Mouse (Mus musculus): ENCODE data around the gene AU021092. TPM values are rescaled to one million over a fixed set of nuclear protein-coding genes. Genes with fewer than 3 reads are reported as not detected.
"Not testable (repeated sequence)": the region's sequence is repeated elsewhere in the genome, so short reads cannot be mapped to it uniquely, and the experiment has no call there.

AU021092 gene
- polyA plus RNA-seq, 1 experiment from 2014 or later, result 0.57 TPM

DNA sequence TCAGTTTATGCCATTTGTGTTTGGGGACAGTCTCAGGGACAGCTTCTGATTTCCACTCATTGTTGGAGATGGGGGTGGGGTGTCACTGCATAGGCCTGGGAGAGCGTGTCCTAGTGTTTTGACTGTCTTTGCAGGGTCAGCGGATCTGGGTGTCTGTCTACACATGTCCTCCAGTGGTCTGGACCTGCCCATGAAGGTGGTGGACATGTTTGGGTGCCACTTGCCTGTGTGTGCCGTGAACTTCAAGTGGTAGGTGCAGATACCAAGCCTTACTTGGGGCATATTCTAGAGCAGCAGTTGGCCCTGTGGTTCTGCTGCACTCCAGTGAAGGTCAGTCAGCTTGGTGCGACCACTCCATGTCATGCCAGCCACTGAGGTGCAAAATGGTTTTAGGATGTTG, 20.3 kb upstream of the AU021092 start:
- Histone ChIP-seq H3K27me3 (replicated peaks) (no peaks in the 10 kb centered on the region), H3K4me1 (no peaks in the 10 kb centered on the region), H3K27ac (no peak overlapping the region), H3K36me3 (peaks cover 84% of the 10 kb centered on the region), H3K9me3 (replicated peaks) (no peaks in the 10 kb centered on the region), H3K4me3 (no peak overlapping the region), H3K9ac (no peak overlapping the region), H3K4me2 (no peak overlapping the region)
- 82% methylated on average over 4 of the region's 4 CpGs for WGBS (ENCODE audit: insufficient replicate concordance)
- no peak for ATAC-seq

DNA sequence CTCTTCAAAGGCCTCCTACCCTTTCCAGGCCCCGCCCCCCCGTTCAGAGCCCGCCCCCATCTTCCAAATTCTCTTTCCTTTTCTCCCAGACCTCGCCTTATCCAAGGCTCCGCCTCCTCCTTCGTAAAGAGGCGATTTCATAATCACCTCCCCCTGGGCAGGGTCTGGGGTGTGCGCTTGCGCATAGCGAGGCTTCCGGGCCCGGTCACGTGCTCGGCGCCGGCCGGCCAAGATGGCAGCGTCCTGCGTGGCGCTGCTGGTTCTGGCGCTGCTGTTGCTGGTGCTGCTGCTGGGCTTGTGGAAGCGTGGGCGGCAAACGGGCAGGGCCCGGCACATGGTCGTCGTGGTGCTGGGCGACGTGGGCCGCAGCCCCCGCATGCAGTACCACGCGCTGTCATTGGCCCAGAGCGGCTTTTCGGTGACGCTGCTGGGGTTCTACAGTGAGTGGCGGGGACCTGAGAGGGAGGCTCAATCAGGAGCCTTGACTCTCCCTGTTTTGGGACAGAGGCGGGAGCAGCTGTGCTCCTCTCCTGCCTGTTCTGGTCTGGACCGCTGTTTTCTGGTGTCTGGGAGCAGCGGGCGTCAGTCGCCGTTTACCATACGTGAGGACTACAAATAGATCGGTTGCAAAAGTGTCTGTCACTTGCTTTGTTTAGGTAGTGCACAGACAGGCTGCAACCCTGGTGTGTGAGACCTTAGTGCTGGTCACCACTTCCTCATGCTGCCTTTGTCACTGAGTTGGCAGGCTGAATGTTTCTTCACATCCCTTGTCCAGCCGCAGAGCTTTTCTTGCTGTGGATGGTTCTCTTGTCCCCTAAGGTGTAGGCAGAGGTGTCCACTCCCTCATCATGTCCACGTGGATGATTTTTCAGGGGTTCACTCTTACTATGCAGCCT, 11.6 kb upstream of the AU021092 start, which contains the start of gene Alg1:
Alg1 (plus strand) TSS at position 204 of the 896 bp plus-strand sequence.
- H3K27me3 ChIP-seq (replicated peaks), result no peaks in the 10 kb centered on the region
- H3K27ac ChIP-seq, result peak within 1 kb of the TSS; percentile 57; the same call in 1 of the 2 replicates
- WGBS (ENCODE audit: insufficient replicate concordance), result 2% methylated on average over 47 of the region's 47 CpGs
- peak within 1 kb of the TSS; percentile 90 for H3K4me2 ChIP-seq
- H3K36me3 ChIP-seq, result peaks cover 17% of the 10 kb centered on the region
- no peaks in the 10 kb centered on the region for H3K9me3 ChIP-seq (replicated peaks)
- H3K4me1 ChIP-seq, result peaks cover 21% of the 10 kb centered on the region
- ATAC-seq, result peak; percentile 94
- peak within 1 kb of the TSS; percentile 85 for H3K9ac ChIP-seq
- H3K4me3 ChIP-seq, result peak within 1 kb of the TSS; percentile 89

DNA sequence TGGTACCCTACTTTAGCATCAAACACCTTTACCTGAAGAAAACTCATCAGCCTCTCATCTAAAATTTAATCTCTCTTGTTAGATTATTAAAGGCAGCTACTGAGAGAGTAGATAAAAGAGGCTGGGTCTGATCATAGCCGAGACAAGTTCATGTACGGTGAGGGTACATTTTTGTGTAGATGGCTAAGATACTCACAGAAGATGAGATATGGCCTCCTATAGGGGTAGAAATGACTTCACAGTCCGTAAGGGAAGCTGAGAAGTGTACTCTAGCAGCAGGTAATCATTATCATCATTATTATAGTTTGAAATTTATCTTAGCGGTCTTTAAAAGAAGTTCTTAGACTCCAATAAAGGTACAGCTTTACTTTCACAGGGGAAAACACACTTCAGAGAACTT, 10.9 kb upstream of the AU021092 start:
- no peak for ATAC-seq
- peaks cover 21% of the 10 kb centered on the region for H3K4me1 ChIP-seq
- H3K36me3 ChIP-seq, result peaks cover 10% of the 10 kb centered on the region
- no peak overlapping the region for H3K27ac ChIP-seq
- WGBS (ENCODE audit: insufficient replicate concordance), result 62% methylated on average over 4 of the region's 4 CpGs
- no peaks in the 10 kb centered on the region for H3K9me3 ChIP-seq (replicated peaks)
- peak overlapping the region; percentile 90 for H3K4me2 ChIP-seq
- no peaks in the 10 kb centered on the region for H3K27me3 ChIP-seq (replicated peaks)
- peak overlapping the region; percentile 89 for H3K4me3 ChIP-seq
- H3K9ac ChIP-seq, result no peak overlapping the region

DNA sequence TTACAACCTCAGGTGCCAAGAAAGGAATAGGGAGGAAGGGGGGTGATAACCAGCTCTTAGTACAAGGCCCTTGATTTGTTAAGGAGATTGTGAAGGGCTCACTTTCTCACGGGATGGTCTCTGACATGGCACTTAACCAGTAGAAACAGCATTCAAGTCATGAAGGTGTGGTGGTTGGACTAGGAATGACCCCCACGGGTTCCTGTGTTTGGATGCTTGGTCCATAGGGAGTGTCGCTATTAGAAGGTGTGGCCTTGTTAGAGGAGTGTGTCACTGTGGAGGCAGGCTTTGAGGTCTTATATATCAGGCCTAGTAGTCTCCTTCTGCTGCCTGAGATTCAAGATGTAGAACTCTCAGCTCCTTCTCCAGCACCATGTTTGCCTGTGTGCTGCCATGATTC, 6.0 kb upstream of the AU021092 start:
- not testable (repeated sequence) for H3K4me1 ChIP-seq; H3K27ac ChIP-seq; H3K9ac ChIP-seq; H3K4me2 ChIP-seq; H3K9me3 ChIP-seq (replicated peaks); ATAC-seq; H3K36me3 ChIP-seq; H3K4me3 ChIP-seq; H3K27me3 ChIP-seq (replicated peaks)
- 58% methylated on average over 3 of the region's 3 CpGs for WGBS (ENCODE audit: insufficient replicate concordance)

DNA sequence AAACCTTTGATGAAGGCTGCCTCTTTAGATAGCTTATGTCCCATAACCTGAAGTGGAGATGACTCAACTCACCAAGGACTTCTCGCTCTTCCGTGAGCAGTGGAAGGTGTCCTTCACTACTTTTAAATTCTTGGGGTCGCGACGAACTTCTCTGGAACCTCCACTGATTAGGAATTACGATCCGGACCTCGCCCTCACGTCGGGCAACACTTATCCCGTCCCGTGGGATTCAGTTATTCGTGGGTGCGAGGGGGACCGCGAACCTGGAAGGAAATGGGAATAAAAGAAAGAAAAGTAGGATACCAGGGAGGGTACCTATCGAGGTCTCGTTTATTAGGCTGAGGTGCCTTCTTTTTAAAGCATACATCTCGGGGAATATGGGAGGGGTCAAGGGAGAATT, 5.4 kb upstream of the AU021092 start:
- not testable (repeated sequence) for H3K4me1 ChIP-seq; ATAC-seq; H3K36me3 ChIP-seq; H3K27me3 ChIP-seq (replicated peaks); H3K9me3 ChIP-seq (replicated peaks); H3K9ac ChIP-seq; H3K4me3 ChIP-seq; H3K27ac ChIP-seq; H3K4me2 ChIP-seq
- 71% methylated on average over 19 of the region's 19 CpGs for WGBS (ENCODE audit: insufficient replicate concordance)

DNA sequence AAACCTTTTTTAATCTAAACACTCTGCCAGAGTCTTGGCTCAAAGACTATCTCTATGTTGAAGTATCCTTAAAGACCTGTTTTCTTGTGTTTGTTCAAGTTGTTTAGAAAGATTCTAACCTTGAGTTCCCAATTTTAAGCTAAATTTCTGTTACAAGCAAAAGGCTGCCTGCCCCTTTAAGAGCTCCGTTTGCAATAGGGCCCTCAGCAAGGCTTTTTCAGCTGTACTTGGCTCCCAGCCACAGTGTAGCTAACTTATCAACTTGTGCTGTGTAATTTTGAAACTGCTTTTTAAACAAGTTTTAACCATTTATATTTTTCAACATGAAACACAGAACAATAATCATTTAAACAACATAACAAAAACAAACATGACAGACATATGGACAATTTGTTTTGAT, 4.4 kb upstream of the AU021092 start:
- not testable (repeated sequence) for H3K27me3 ChIP-seq (replicated peaks); ATAC-seq; H3K4me3 ChIP-seq; H3K27ac ChIP-seq; H3K4me2 ChIP-seq; H3K4me1 ChIP-seq; H3K36me3 ChIP-seq; H3K9me3 ChIP-seq (replicated peaks); H3K9ac ChIP-seq
- 17% methylated on average over 1 of the region's 1 CpGs for WGBS (ENCODE audit: insufficient replicate concordance)

DNA sequence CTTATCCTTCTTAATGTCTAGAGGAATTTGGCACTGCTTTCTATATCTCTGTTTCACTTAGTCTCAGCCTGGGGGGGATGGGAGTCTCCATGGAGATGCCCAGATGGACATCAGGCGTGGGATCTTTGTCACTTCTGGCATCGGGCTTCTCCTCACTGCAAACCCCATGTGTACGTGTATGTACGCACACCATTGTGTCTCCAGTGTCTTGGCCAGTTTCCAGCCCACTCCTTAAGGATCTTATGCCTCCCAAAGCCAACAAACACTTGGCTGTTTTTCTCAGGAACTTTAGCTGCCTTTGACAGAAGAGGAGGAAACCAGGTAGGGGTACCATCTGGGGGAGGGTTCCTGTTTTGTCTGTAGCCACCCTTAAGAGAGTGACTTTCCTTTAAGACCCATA, 696 bp downstream of the AU021092 start:
- ATAC-seq, result no peak
- WGBS (ENCODE audit: insufficient replicate concordance), result 53% methylated on average over 4 of the region's 4 CpGs
- no peaks in the 10 kb centered on the region for H3K4me1 ChIP-seq
- no peaks in the 10 kb centered on the region for H3K36me3 ChIP-seq
- H3K4me3 ChIP-seq, result no peak overlapping the region
- no peaks in the 10 kb centered on the region for H3K9me3 ChIP-seq (replicated peaks)
- no peak overlapping the region for H3K27ac ChIP-seq
- peaks cover 20% of the 10 kb centered on the region for H3K27me3 ChIP-seq (replicated peaks)
- no peak overlapping the region for H3K9ac ChIP-seq
- no peak overlapping the region for H3K4me2 ChIP-seq

DNA sequence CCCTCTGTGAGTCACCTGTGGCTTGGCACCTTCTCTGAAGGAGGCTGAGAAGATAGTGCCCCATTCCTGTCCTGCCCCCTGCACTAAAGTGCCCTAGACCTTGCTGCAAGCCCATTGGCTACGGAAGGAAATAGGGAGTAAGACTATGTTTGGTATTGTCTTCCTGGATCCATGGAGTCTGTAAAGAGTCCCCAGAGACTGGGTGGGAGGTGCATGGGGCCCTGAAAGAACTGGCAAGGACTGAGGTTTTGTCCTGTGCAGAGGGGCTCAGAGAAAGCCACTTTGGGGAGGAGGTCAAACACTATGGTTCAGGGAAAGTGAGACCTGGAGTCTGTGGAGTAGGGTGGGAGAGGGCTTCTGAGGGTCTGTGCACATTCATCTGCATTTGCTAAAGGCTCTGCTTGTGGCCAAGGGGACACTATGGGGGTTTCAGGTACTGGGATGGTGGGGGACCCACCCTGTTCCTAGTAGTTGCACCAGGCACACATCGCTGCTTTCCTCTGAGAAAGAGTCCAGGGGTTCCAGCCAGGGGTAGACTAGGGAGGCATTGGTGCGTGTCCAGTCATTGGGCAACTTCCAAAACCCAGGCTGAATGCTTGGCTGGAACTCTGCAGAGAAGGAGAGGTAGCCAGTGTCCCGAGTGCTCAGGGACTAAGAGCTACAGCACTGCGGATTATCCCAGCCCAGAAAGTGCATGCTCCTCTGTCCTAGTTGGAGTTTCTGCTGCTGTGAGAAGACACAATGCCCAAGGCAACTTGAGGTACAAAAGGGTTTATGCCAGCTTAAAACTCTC, 4.6 kb downstream of the AU021092 start:
- no peaks in the 10 kb centered on the region for H3K36me3 ChIP-seq
- no peaks in the 10 kb centered on the region for H3K4me1 ChIP-seq
- no peak overlapping the region for H3K9ac ChIP-seq
- no peak overlapping the region for H3K27ac ChIP-seq
- H3K9me3 ChIP-seq (replicated peaks), result no peaks in the 10 kb centered on the region
- no peak for ATAC-seq
- WGBS (ENCODE audit: insufficient replicate concordance), result 61% methylated on average over 5 of the region's 5 CpGs
- no peak overlapping the region for H3K4me3 ChIP-seq
- peaks cover 24% of the 10 kb centered on the region for H3K27me3 ChIP-seq (replicated peaks)
- no peak overlapping the region for H3K4me2 ChIP-seq

DNA sequence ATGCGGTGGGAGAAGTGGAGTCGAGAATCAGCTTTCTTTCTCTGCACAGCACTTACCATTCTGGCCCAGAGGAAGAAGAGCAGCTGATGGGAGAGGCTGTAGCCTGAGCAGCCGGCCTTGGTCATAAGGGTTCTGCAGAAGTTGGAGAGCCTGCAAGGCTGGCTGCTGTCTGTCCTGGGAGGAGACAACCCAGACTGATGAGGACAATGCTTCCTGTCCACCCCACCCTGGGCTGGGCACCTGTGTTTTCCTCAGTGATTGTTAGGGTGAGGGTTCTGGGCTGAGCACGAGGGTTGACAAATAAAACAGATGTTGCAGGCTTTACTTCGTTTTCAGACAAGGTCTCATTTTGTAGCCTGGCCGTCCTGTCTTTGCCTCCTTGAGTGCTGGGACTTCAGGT, 5.4 kb downstream of the AU021092 start:
- Histone ChIP-seq H3K27ac (no peak overlapping the region), H3K4me2 (no peak overlapping the region), H3K9me3 (replicated peaks) (no peaks in the 10 kb centered on the region), H3K36me3 (no peaks in the 10 kb centered on the region), H3K27me3 (replicated peaks) (peaks cover 18% of the 10 kb centered on the region), H3K4me1 (no peaks in the 10 kb centered on the region), H3K4me3 (no peak overlapping the region), H3K9ac (no peak overlapping the region)
- WGBS (ENCODE audit: insufficient replicate concordance), result 55% methylated on average over 6 of the region's 6 CpGs
- no peak for ATAC-seq

DNA sequence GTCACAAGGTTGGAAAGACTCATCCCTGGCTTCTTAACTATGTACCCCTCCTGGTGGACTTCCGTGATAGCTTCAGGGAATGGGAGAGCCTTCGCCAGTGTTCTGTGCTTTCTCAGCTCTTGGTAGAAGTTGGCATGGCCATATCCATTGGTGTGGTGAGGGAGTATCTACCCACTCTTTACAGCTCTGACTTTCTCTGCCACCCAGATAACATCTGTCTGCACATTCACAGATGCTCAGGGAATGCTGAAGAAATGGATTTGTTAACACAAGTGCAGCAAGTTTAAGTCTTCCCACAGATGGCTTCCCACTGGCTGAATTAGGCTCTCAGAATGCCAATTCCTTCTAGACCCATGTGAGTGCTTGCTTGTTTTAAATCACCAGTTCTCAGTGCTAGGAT, 8.0 kb downstream of the AU021092 start:
- no peak for ATAC-seq
- H3K27me3 ChIP-seq (replicated peaks), result peaks cover 13% of the 10 kb centered on the region
- H3K27ac ChIP-seq, result no peak overlapping the region
- no peak overlapping the region for H3K9ac ChIP-seq
- no peaks in the 10 kb centered on the region for H3K4me1 ChIP-seq
- H3K36me3 ChIP-seq, result no peaks in the 10 kb centered on the region
- no peak overlapping the region for H3K4me3 ChIP-seq
- no peak overlapping the region for H3K4me2 ChIP-seq
- no peaks in the 10 kb centered on the region for H3K9me3 ChIP-seq (replicated peaks)
- 64% methylated on average over 2 of the region's 2 CpGs for WGBS (ENCODE audit: insufficient replicate concordance)

DNA sequence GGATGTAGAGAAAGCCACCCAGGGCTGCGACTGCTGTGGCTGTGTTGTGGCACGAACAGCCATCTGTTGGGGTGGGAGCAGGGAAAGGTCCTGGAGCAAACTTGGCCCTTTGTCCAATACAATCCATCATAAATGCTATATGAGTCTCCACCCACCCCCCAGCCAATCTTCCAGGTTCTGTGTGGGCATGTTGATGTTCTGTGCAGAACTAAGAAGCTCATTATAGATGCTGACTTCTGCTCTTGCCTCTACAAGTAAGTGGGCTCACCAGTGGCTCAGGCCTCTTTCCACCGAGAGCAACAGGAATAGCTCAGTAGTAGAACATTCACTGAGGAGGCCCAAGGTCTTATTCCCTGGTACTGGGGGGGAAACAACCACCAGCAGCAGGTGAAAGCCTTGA, 9.9 kb downstream of the AU021092 start:
- 83% methylated on average over 3 of the region's 3 CpGs for WGBS (ENCODE audit: insufficient replicate concordance)
- Histone ChIP-seq H3K9ac (no peak overlapping the region), H3K27ac (no peak overlapping the region), H3K27me3 (replicated peaks) (0 out of 2 replicates have a peak, but pooled peaks cover 4% of the 10 kb centered on the region), H3K4me3 (no peak overlapping the region), H3K36me3 (no peaks in the 10 kb centered on the region), H3K9me3 (replicated peaks) (no peaks in the 10 kb centered on the region), H3K4me2 (no peak overlapping the region), H3K4me1 (no peaks in the 10 kb centered on the region)
- no peak for ATAC-seq

DNA sequence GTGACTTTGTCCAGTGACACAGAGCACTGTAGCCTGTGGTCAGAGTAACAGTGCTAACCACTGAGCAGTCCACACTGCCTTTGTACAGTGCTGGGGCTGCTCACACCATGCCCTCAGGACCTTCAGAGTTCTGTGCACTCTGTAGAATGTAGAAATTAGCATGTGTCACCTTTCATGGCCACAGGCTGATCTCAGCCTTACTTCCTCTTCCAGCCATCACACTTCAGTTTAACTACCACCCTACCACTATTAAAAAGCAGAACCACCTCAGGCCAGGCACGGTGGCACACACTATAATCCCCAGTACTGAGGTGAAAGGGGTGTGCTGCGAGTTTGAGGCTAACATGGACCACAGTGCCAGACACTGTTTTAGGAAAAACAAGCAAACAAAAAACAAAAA, 11.7 kb downstream of the AU021092 start:
- Histone ChIP-seq H3K36me3 (no peaks in the 10 kb centered on the region), H3K4me2 (no peak overlapping the region), H3K4me3 (no peak overlapping the region), H3K27ac (no peak overlapping the region), H3K27me3 (replicated peaks) (0 out of 2 replicates have a peak, but pooled peaks cover 4% of the 10 kb centered on the region), H3K9ac (no peak overlapping the region), H3K9me3 (replicated peaks) (no peaks in the 10 kb centered on the region), H3K4me1 (no peaks in the 10 kb centered on the region)
- WGBS (ENCODE audit: insufficient replicate concordance), result 33% methylated on average over 2 of the region's 2 CpGs
- 0 out of 2 replicates have a peak, but pooled peaks have one; percentile 27 for ATAC-seq

Measured in liver, embryonic 12.5 days (tissue).